Mouse (Mus musculus): ENCODE results near the gene Apcs. TPM values are rescaled to one million over a fixed set of nuclear protein-coding genes. Genes with fewer than 3 reads are reported as not detected.

Apcs gene
- total RNA-seq (2014; fragmentation: Nextera tagmentation): not detected in 2 replicates
- total RNA-seq (2017): not detected in 2 replicates

GRCm38 (mm10) chr1:172894777-172895357 is at the start of gene Apcs:
Apcs (minus strand) TSS chr1:172895041.
- no peak for ATAC-seq (replicated peaks; ENCODE audit: poor library complexity, severe bottlenecking)

- ATAC-seq (replicated peaks; ENCODE audit: poor library complexity, severe bottlenecking): no peak
Measured at GRCm38 (mm10) chr1:172932197-172932596, 37.4 kb upstream of the Apcs start.

GRCm38 (mm10) chr1:172918450-172918849 is 23.6 kb upstream of the Apcs start:
- ATAC-seq (replicated peaks; ENCODE audit: poor library complexity, severe bottlenecking): no peak

GRCm38 (mm10) chr1:172917115-172917514 is 22.3 kb upstream of the Apcs start:
- no peak for ATAC-seq (replicated peaks; ENCODE audit: poor library complexity, severe bottlenecking)

- ATAC-seq (replicated peaks; ENCODE audit: poor library complexity, severe bottlenecking): no peak
Measured at GRCm38 (mm10) chr1:172903313-172903712, 8.5 kb upstream of the Apcs start.

GRCm38 (mm10) chr1:172895435-172895834 is 594 bp upstream of the Apcs start:
- no peak for ATAC-seq (replicated peaks; ENCODE audit: poor library complexity, severe bottlenecking)

GRCm38 (mm10) chr1:172876675-172877074 is 18.2 kb downstream of the Apcs start:
- no peak for ATAC-seq (replicated peaks; ENCODE audit: poor library complexity, severe bottlenecking)

GRCm38 (mm10) chr1:172875265-172875664 is 19.6 kb downstream of the Apcs start:
- no peak for ATAC-seq (replicated peaks; ENCODE audit: poor library complexity, severe bottlenecking)

- no peak for ATAC-seq (replicated peaks; ENCODE audit: poor library complexity, severe bottlenecking)
Measured at GRCm38 (mm10) chr1:172848171-172848570, 46.7 kb downstream of the Apcs start.

GRCm38 (mm10) chr1:172847044-172847761 is 47.6 kb downstream of the Apcs start:
- ATAC-seq (replicated peaks; ENCODE audit: poor library complexity, severe bottlenecking): no peak

Other genes with a start within 250 kb of the Apcs start
- gene Crp, start 197.0 kb downstream of the Apcs start, total RNA-seq (2014; fragmentation: Nextera tagmentation): not detected in 2 replicates
- not detected in 2 replicates for gene Crp, start 197.0 kb downstream of the Apcs start, total RNA-seq (2017)
- gene Olfr16, start 55.4 kb upstream of the Apcs start, total RNA-seq (2014; fragmentation: Nextera tagmentation): not detected in 2 replicates
- not detected in 2 replicates for gene Olfr16, start 55.4 kb upstream of the Apcs start, total RNA-seq (2017)
- not detected in 2 replicates for gene Olfr1408, start 242.3 kb upstream of the Apcs start, total RNA-seq (2014; fragmentation: Nextera tagmentation)
- not detected in 2 replicates for gene Olfr1408, start 242.3 kb upstream of the Apcs start, total RNA-seq (2017)

All from granulocyte monocyte progenitor cell, adult 5-6 weeks (primary cell).